ENCODE assay signal across 13 mouse cellular contexts in the genomic region with DNA sequence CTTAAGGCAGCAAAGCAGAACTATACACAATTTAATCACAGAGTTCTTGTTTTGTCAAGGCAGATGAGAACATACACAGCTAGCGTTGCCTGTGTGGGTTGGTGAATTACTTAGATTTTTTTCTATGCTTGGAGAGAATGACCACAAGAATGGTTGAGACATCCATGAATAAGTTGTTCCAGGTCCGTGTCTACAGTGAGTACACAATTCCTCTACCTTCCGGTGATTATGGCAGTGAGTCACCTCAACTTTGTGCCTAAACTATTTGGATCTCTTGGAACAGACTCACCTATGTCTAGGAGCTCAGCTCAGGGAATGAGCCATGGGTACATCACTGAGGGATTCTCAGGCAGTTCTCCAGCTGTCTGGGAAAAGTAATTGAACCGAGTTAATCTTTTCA.
"Had no signal": no experiment of that assay in that cellular context is flagged by ENCODE, and none has a peak within 500 bp of the region (broad histone marks: within the 10 kb centered on the region; RNA-seq: fewer than 3 reads in every experiment).

No protein-coding gene starts in this region.

- H3K4me3 ChIP-seq: liver, embryonic 13.5 days; midbrain, embryonic 12.5 days; midbrain, embryonic 15.5 days; neural tube, embryonic 13.5 days had no signal

- DNase-seq: kidney, adult 9 months; kidney, postnatal 14 days; kidney, postnatal 4 days; liver, embryonic 13.5 days; lung, adult 2 months; lung, postnatal 14 days; lung, postnatal 4 days; retina, postnatal 1 day; thymus, adult 18-20 months; thymus, postnatal 36 days had no signal

- H3K4me2 ChIP-seq: liver, embryonic 13.5 days; midbrain, embryonic 12.5 days; midbrain, embryonic 15.5 days; neural tube, embryonic 13.5 days had no signal

- H3K4me1 ChIP-seq: liver, embryonic 13.5 days; midbrain, embryonic 12.5 days; midbrain, embryonic 15.5 days; neural tube, embryonic 13.5 days had no signal

- H3K27me3 ChIP-seq: liver, embryonic 13.5 days; midbrain, embryonic 12.5 days; midbrain, embryonic 15.5 days; neural tube, embryonic 13.5 days had no signal

- H3K27ac ChIP-seq: liver, embryonic 13.5 days; midbrain, embryonic 12.5 days; midbrain, embryonic 15.5 days; neural tube, embryonic 13.5 days had no signal

- ATAC-seq: midbrain, embryonic 15.5 days had no signal

- H3K9ac ChIP-seq: liver, embryonic 13.5 days; midbrain, embryonic 12.5 days; midbrain, embryonic 15.5 days; neural tube, embryonic 13.5 days had no signal

- H3K9me3 ChIP-seq: liver, embryonic 13.5 days; midbrain, embryonic 12.5 days; midbrain, embryonic 15.5 days; neural tube, embryonic 13.5 days had no signal

- H3K36me3 ChIP-seq: liver, embryonic 13.5 days; midbrain, embryonic 12.5 days; midbrain, embryonic 15.5 days; neural tube, embryonic 13.5 days had no signal
